Mouse (Mus musculus) thymus, adult 2 months (tissue): ENCODE measurements around the gene Selenof.

Experiments
- CTCF ChIP-seq: fragments of 200-500 bp; IDR thresholded peaks from 2 replicates; pipeline ENCODE4 v1.5.1; 2012; ENCODE audit warnings: mild to moderate bottlenecking, control low read depth, low read length, moderate library complexity, borderline replicate concordance; ENCODE audit not compliant: control insufficient read depth, poor library complexity, insufficient read depth; ENCODE audit errors: extremely low read depth
- POLR2A ChIP-seq: fragments of 200-500 bp; IDR thresholded peaks from 2 replicates; pipeline ENCODE4 v1.6.1; 2012; ENCODE audit warnings: mild to moderate bottlenecking, low read length, control low read depth, moderate library complexity; ENCODE audit not compliant: control insufficient read depth, poor library complexity, insufficient read depth; ENCODE audit errors: extremely low read depth

DNA sequence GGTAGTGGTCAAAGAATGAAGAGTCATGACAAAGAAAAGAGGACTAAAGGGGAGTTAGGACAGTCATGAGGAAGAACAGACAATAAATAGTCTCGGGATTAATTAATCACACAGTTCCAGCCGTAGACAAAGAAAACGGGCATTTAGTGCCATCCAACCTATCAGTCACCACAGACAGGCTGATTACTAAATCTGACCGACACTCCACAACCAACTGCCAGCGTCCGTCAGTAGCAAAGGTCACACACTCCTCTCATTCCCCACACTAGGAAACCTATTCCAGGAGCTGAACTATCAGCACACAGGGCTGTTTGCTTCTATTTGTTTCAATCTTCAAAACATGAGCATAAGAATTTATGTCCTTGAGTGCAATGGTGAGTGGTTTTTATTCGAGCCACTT is 16.2 kb upstream of the Selenof start:
- no peak for TF ChIP-seq CTCF
- TF ChIP-seq POLR2A = no peak
